Mouse (Mus musculus) kidney, embryonic 14.5 days (tissue): ENCODE measurements around the gene Itpk1. TPM values are rescaled to one million over a fixed set of nuclear protein-coding genes. Genes with fewer than 3 reads are reported as not detected.

Experiments used
- ATAC-seq: fragments of 200-750 bp; cut with Nextera tagmentation; 2 replicates; pipeline ENCODE4 v1.8.0; 2017; ENCODE audit warnings: moderate number of reproducible peaks, mild to moderate bottlenecking, moderate TSS enrichment, moderate library complexity; ENCODE audit not compliant: low FRiP score, low TSS enrichment
- H3K27ac ChIP-seq: fragments of 300-500 bp; sonication (generic); 2 replicates; pipeline ENCODE4 v1.5.1; 2014; ENCODE audit warnings: low read depth, mild to moderate bottlenecking, low read length, moderate library complexity, mixed read lengths
- H3K27me3 ChIP-seq: fragments of 300-500 bp; sonication (generic); 2 replicates; pipeline ENCODE4 v1.6.1; 2014; ENCODE audit warnings: mild to moderate bottlenecking, low read length; ENCODE audit not compliant: control insufficient read depth, insufficient read depth
- H3K36me3 ChIP-seq: fragments of 300-500 bp; sonication (generic); 2 replicates; pipeline ENCODE4 v1.6.1; 2014; ENCODE audit warnings: low read length, mixed read lengths; ENCODE audit not compliant: control insufficient read depth, insufficient read depth
- H3K4me1 ChIP-seq: fragments of 300-500 bp; sonication (generic); 2 replicates; pipeline ENCODE4 v1.6.1; 2014; ENCODE audit warnings: low read length, mixed read lengths; ENCODE audit not compliant: control insufficient read depth, insufficient read depth
- H3K4me2 ChIP-seq: fragments of 300-500 bp; sonication (generic); replicated peaks from 2 replicates; pipeline ENCODE4 v1.6.1; 2014; ENCODE audit warnings: low read depth, mild to moderate bottlenecking, low read length
- H3K4me3 ChIP-seq: fragments of 300-500 bp; sonication (generic); 2 replicates; pipeline ENCODE4 v1.5.1; 2014; ENCODE audit warnings: mild to moderate bottlenecking, low read length
- H3K9ac ChIP-seq: fragments of 300-500 bp; sonication (generic); 2 replicates; pipeline ENCODE4 v1.6.1; 2014; ENCODE audit warnings: low read depth, mild to moderate bottlenecking, low read length, moderate library complexity
- H3K9me3 ChIP-seq: fragments of 300-500 bp; sonication (generic); 2 replicates; pipeline ENCODE4 v1.6.1; 2016; ENCODE audit warnings: low read length; ENCODE audit not compliant: control insufficient read depth
- WGBS: fragments of 180-500 bp; shearing (Covaris S2); extraction: QIAGEN DNeasy Blood & Tissue Kit; methylation state at CpG from one replicate; pipeline ENCODE4 v1.1.7; 2014; 5-methylcytosine and 5-hydroxymethylcytosine counted together
- polyA plus RNA-seq: library from polyadenylated mRNA; unstranded; fragments of >200 nt; fragmentation: Nextera tagmentation; extraction: Ambion mirVana; gene quantifications from 2 replicates; pipeline ENCODE4 v1.2.1, GENCODE M21; 2014

Itpk1 gene
- polyA plus RNA-seq, 1 experiment from 2014 or later, result 18.4 TPM

DNA sequence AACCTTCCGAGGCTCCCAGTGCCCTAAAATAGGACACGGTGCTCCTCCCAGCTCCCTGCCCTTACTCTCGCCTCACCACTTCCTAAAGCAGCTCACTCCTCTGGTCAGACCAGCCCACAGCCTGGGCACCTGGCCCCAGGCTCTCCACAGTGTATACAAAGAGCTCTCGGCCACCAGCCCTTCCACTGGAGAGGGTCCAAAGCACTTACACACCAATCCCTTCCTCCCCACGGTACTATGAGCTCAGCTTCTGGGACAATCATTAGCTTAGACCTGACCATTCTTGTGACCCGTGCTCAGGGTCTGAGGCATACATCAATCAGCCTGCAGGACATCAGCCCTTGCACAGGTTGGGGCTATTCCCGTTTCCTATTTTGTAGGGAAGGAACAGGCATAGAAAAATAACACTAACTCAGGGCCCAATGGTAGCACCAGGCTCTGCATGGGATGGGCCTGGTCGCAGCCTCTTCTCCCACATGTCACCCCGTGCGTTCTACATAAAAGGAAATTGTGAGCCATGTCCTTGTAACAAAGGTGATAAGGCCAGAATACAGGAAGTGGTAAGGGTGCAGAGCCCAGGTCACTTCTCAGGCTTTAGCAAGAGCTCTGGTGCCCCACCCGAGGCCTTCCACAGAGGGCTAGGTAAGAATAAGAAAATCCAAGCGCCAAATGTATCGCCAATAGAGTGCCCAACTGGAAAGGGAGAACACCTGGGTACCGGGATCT, 56.7 kb downstream of the Itpk1 start:
- Histone ChIP-seq H3K27me3 (no peaks in the 10 kb centered on the region), H3K4me3 (no peak overlapping the region), H3K36me3 (no peaks in the 10 kb centered on the region), H3K4me1 (peaks cover 36% of the 10 kb centered on the region), H3K9ac (no peak overlapping the region), H3K27ac (peak overlapping the region; percentile 1; the same call in 1 of the 2 replicates), H3K9me3 (no peaks in the 10 kb centered on the region), H3K4me2 (no peak overlapping the region)
- 60% methylated on average over 14 of the region's 14 CpGs for WGBS
- peak; percentile 76; the same call in 1 of the 2 replicates for ATAC-seq

DNA sequence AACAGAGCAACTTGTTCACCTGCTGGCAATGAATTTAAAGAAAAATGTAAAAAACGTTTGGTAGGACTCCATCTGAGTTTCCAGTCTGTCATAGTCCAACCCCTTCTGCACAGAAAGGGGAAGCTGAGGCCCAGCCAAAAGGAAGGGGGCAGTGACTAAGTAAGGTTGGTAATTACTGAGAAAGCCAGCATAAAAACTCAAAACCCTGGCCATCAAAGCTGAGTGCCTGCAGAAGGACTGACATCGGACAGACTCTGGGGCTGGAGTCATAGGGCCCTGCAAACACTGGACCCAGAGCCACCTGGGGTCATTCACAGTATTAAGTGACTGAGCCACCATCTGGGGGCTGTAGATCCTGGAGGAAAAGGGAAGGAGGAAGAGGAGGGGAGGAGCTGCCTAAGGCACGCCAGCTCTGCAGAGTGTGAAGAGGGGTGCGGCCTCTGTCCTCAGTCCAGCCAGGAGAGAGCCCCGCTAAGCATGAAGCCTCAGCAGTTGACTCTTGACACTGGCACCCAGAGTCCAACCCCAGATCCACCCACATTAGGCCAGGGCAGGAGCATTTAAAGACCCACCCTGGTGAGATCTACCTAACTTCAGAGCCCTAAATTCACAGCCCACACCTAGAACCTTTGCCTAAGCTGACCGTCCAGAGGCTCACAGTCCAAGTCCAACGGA, 58.0 kb downstream of the Itpk1 start:
- no peaks in the 10 kb centered on the region for H3K9me3 ChIP-seq
- ATAC-seq, result peak; percentile 16; the same call in 1 of the 2 replicates
- H3K4me2 ChIP-seq, result no peak overlapping the region
- H3K4me1 ChIP-seq, result peaks cover 29% of the 10 kb centered on the region
- H3K36me3 ChIP-seq, result no peaks in the 10 kb centered on the region
- no peaks in the 10 kb centered on the region for H3K27me3 ChIP-seq
- 0 out of 2 replicates have a peak overlapping the region, but pooled peaks have one; percentile 1 for H3K27ac ChIP-seq
- H3K4me3 ChIP-seq, result no peak overlapping the region
- WGBS, result 52% methylated on average over 7 of the region's 7 CpGs
- 0 out of 2 replicates have a peak overlapping the region, but pooled peaks have one; percentile 7 for H3K9ac ChIP-seq

DNA sequence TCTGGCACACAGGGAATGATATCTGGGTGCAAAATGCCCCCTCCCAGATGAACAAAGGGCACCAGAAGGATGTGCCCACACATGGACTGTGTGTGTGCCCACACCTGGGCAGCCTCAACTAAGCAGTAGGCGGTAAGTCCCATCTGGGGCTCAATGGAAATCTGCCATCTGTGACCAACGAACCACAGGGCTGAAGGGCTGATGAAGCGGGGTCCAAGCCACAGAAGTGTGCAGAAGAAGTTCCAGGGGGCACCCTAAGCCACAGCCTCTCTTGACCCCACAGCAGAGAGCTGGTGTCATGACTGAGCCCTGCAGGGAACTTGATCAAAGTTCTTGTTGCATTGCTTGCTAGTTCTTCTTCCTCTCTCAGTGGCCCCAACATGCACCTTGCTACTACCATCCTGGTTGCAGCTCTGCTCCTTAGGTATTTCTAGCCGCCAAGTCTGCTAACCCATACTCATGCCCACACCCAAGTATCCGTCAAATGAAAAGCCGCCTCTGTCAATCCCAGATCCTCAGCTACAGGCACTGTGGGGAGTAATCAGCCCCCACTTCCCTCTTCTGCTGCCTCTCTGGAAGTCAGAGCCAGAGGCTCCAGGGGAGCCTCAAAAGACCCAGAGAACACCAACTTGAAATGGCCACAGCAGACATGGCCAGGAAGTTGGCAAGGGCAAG, 58.7 kb downstream of the Itpk1 start:
- no peaks in the 10 kb centered on the region for H3K27me3 ChIP-seq
- H3K9ac ChIP-seq, result no peak overlapping the region
- no peak overlapping the region for H3K4me3 ChIP-seq
- H3K36me3 ChIP-seq, result no peaks in the 10 kb centered on the region
- H3K9me3 ChIP-seq, result no peaks in the 10 kb centered on the region
- H3K4me1 ChIP-seq, result peaks cover 30% of the 10 kb centered on the region
- peak overlapping the region; percentile 38; the same call in 1 of the 2 replicates for H3K27ac ChIP-seq
- ATAC-seq, result no peak
- 85% methylated on average over 6 of the region's 6 CpGs for WGBS
- H3K4me2 ChIP-seq, result no peak overlapping the region

- peak; percentile 65; the same call in 1 of the 2 replicates for ATAC-seq
- Histone ChIP-seq H3K9me3 (no peaks in the 10 kb centered on the region), H3K27me3 (no peaks in the 10 kb centered on the region), H3K4me1 (peaks cover 28% of the 10 kb centered on the region), H3K4me2 (no peak overlapping the region), H3K4me3 (no peak overlapping the region), H3K36me3 (no peaks in the 10 kb centered on the region), H3K27ac (peak overlapping the region; percentile 72), H3K9ac (no peak overlapping the region)
- WGBS, result 48% methylated on average over 6 of the region's 6 CpGs
These were observed 61.4 kb downstream of the Itpk1 start for GRCm38 (mm10) chr12:102643316-102643715.

- H3K4me1 ChIP-seq, result peaks cover 18% of the 10 kb centered on the region
- no peak overlapping the region for H3K27ac ChIP-seq
- no peaks in the 10 kb centered on the region for H3K27me3 ChIP-seq
- no peak overlapping the region for H3K4me3 ChIP-seq
- H3K9ac ChIP-seq, result no peak overlapping the region
- no peak overlapping the region for H3K4me2 ChIP-seq
- WGBS, result 55% methylated on average over 9 of the region's 9 CpGs
- no peak for ATAC-seq
- H3K36me3 ChIP-seq, result no peaks in the 10 kb centered on the region
- H3K9me3 ChIP-seq, result no peaks in the 10 kb centered on the region
These were observed 64.1 kb downstream of the Itpk1 start for GRCm38 (mm10) chr12:102640436-102641163.

DNA sequence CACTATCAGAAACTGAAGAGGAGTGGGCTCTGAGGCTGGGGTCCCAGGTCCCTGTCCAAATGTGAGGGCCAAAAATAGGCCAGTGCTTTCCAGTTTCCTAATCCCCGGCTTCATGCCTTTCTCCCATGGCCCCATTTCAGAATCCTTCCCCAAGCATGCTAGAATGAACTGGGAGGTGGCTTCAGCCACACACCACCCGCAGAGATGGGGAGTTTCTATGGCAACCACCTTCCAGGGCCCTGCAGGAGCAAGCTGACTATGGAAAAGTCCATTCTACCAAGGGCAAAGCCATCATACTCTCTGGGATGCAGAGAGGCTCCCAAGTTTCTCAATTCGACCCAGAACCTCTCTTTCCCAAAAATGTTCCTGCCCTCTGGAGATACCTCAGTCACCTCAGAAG, 65.9 kb downstream of the Itpk1 start:
- H3K4me2 ChIP-seq, result no peak overlapping the region

DNA sequence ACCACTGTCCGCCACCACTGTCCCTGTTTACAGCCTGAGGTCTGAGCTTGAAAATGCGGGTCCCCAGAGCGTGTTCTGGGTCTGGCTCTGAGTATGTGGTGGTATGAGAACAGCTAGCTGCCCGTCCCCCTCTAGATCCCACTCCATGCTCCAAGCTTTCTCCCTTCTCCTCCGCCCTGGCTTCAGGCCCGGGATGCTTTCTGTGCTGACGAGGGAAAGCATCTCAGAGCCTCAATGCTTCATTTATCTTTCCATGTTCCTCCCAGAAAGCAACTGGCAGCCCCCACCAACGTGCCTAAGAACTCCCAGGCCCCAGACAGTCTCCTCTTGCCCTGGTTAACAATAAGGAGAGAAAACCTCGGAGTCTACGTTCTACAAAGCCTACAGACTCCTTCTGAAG, 67.5 kb downstream of the Itpk1 start:
- WGBS, result 88% methylated on average over 10 of the region's 10 CpGs
- H3K4me2 ChIP-seq, result no peak overlapping the region
- H3K9ac ChIP-seq, result no peak overlapping the region
- H3K4me1 ChIP-seq, result peaks cover 14% of the 10 kb centered on the region
- H3K36me3 ChIP-seq, result no peaks in the 10 kb centered on the region
- H3K9me3 ChIP-seq, result no peaks in the 10 kb centered on the region
- no peaks in the 10 kb centered on the region for H3K27me3 ChIP-seq
- no peak overlapping the region for H3K4me3 ChIP-seq
- no peak overlapping the region for H3K27ac ChIP-seq
- no peak for ATAC-seq

More for the DNA sequence above, 65.9 kb downstream of the Itpk1 start:
- Histone ChIP-seq H3K4me1 (peaks cover 10% of the 10 kb centered on the region), H3K36me3 (no peaks in the 10 kb centered on the region), H3K27ac (no peak overlapping the region), H3K27me3 (no peaks in the 10 kb centered on the region), H3K4me3 (no peak overlapping the region), H3K9ac (no peak overlapping the region), H3K9me3 (no peaks in the 10 kb centered on the region)
- ATAC-seq, result no peak
- 81% methylated on average over 3 of the region's 3 CpGs for WGBS

DNA sequence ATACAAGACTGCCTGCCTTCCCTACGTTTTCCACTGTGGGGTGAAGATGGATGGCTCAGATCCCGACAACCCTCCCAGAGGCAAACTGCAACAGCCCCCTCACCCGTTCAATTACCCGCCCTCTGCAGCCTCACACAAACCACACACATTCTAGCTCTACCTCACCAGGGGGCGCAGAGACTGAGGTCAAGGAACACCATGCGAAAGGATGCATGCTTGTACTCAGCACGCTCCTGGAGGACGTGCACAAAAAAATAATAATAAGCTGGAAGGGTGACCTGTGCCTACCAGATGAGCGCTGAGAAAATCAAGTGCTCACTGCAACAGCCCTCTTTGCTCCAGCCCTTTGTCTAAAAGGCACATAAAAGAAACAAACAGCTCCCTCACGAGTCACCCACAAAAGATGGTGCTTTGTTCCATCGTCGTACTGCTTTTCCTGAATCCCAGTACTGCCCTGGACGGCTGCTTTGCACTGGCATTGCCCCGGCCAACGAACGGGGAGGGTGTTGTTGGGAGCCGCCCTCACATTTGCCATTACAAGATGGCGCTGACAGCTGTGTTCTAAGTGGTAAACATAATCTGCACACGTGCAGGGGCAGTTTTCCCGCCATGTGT, 70.2 kb downstream of the Itpk1 start:
- Histone ChIP-seq H3K36me3 (no peaks in the 10 kb centered on the region), H3K27ac (no peak overlapping the region), H3K27me3 (no peaks in the 10 kb centered on the region), H3K9ac (no peak overlapping the region), H3K9me3 (no peaks in the 10 kb centered on the region), H3K4me1 (peaks cover 11% of the 10 kb centered on the region; the same call in 1 of the 2 replicates), H3K4me2 (no peak overlapping the region), H3K4me3 (no peak overlapping the region)
- WGBS, result 67% methylated on average over 19 of the region's 20 CpGs
- 0 out of 2 replicates have a peak, but pooled peaks have one; percentile 17 for ATAC-seq
